Mouse (Mus musculus) G1E (cell line): ENCODE data around the gene Enah.

ENCODE experiments used
- CTCF ChIP-seq: IDR thresholded peaks from 2 replicates; pipeline ENCODE4 v1.5.1; 2012; ENCODE audit warnings: low read depth, low read length, inconsistent platforms, mixed read lengths
- GATA1 ChIP-seq: IDR thresholded peaks from 2 replicates; pipeline ENCODE4 v1.6.1; 2012; ENCODE audit warnings: borderline replicate concordance, low read length, inconsistent platforms, mixed read lengths
- POLR2AphosphoS5 ChIP-seq: IDR thresholded peaks from 2 replicates; pipeline ENCODE4 v1.6.1; 2012; ENCODE audit warnings: low read depth, low read length, inconsistent platforms; ENCODE audit not compliant: insufficient replicate concordance
- TAL1 ChIP-seq: conservative IDR thresholded peaks from 2 replicates; pipeline ENCODE4 v1.6.1; 2012; ENCODE audit warnings: low read depth, low read length, inconsistent platforms, mixed read lengths

GRCm38 (mm10) chr1:181878436-181878835, 141.4 kb downstream of the Enah start:
- no peak for TF ChIP-seq CTCF
- no peak for TF ChIP-seq POLR2AphosphoS5
- no peak for TF ChIP-seq GATA1
- TF ChIP-seq TAL1, result no peak
